Mouse (Mus musculus) stomach, postnatal 0 days (tissue): ENCODE results near the gene Apom. TPM values are rescaled to one million over a fixed set of nuclear protein-coding genes. Genes with fewer than 3 reads are reported as not detected.
A peak's percentile ranks its signal among the peaks of the same experiment; 100 is the strongest.

ENCODE experiments used
- ATAC-seq: fragments of 200-750 bp; cut with Nextera tagmentation; 2 replicates; pipeline ENCODE4 v1.8.0; 2017; ENCODE audit not compliant: low FRiP score, low TSS enrichment
- DNase-seq: peaks from one replicate; pipeline ENCODE4 v3.0.0-alpha.2; 2016; ENCODE audit warnings: low spot score
- H3K27ac ChIP-seq: fragments of 300-500 bp; sonication (generic); replicated peaks from 2 replicates; pipeline ENCODE4 v1.5.1; 2014; ENCODE audit warnings: mild to moderate bottlenecking, control low read depth
- H3K27me3 ChIP-seq: fragments of 300-500 bp; sonication (generic); 2 replicates; pipeline ENCODE4 v1.6.1; 2014; ENCODE audit warnings: low read length; ENCODE audit not compliant: control insufficient read depth, insufficient read depth
- H3K36me3 ChIP-seq: fragments of 300-500 bp; sonication (generic); 2 replicates; pipeline ENCODE4 v1.6.1; 2014; ENCODE audit warnings: low read length, mixed read lengths; ENCODE audit not compliant: control insufficient read depth, insufficient read depth
- H3K4me1 ChIP-seq: fragments of 300-500 bp; sonication (generic); replicated peaks from 2 replicates; pipeline ENCODE4 v1.6.1; 2014; ENCODE audit warnings: antibody characterized with exemption; ENCODE audit not compliant: control insufficient read depth, insufficient read depth
- H3K4me2 ChIP-seq: fragments of 300-500 bp; sonication (generic); replicated peaks from 2 replicates; pipeline ENCODE4 v1.6.1; 2014; ENCODE audit warnings: low read depth, mild to moderate bottlenecking, control low read depth, moderate library complexity
- H3K4me3 ChIP-seq: fragments of 300-500 bp; sonication (generic); 2 replicates; pipeline ENCODE4 v1.5.1; 2014; ENCODE audit warnings: low read depth, low read length, control low read depth
- H3K9ac ChIP-seq: fragments of 300-500 bp; sonication (generic); 2 replicates; pipeline ENCODE4 v1.6.1; 2014; ENCODE audit warnings: mild to moderate bottlenecking, low read length, control low read depth, mixed read lengths
- H3K9me3 ChIP-seq: fragments of 300-500 bp; sonication (generic); 2 replicates; pipeline ENCODE4 v1.6.1; 2016; ENCODE audit warnings: low read length; ENCODE audit not compliant: control insufficient read depth
- CTCF ChIP-seq: IDR thresholded peaks from 2 replicates; pipeline ENCODE4 v1.5.1; 2016; ENCODE audit warnings: antibody characterized with exemption, low read depth, mild to moderate bottlenecking, moderate library complexity
- EP300 ChIP-seq: optimal IDR thresholded peaks from 2 replicates; pipeline ENCODE3; 2016; ENCODE audit warnings: antibody characterized with exemption
- WGBS: fragments of 180-500 bp; shearing (Covaris S2); extraction: QIAGEN DNeasy Blood & Tissue Kit; methylation state at CpG from one replicate; pipeline ENCODE4 v1.1.7; 2014; 5-methylcytosine and 5-hydroxymethylcytosine counted together
- polyA plus RNA-seq: library from polyadenylated mRNA; unstranded; fragments of >200 nt; fragmentation: Nextera tagmentation; extraction: Ambion mirVana; gene quantifications from 2 replicates; pipeline ENCODE4 v1.2.1, GENCODE M21; 2015

Apom gene
- polyA plus RNA-seq, 1 experiment from 2014 or later = 1.3 TPM

DNA sequence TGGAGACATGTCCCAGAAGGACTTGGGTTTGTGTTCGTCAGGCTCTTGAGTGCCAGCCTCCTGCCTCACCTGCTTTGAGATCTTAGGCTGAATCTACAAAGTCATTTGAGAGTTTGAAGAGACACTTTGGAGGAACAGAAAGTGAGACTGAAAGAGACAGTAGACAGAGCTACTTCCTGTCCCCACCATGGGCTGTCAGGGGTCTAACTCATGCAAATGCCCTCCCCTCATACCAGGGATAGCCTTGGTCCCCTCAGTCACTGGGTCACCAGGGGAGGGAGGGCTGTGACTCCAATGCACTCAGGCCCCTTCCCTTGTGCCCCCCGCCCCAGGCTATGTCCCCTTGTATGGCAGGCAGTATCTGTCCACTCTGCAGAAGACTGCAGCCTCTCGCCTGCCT is 41.5 kb upstream of the Apom start:
- H3K4me1 ChIP-seq = no peaks in the 10 kb centered on the region
- 0 out of 2 replicates have a peak overlapping the region, but pooled peaks have one; percentile 41 for H3K9ac ChIP-seq
- no peak overlapping the region for H3K4me2 ChIP-seq
- WGBS = 77% methylated on average over 3 of the region's 3 CpGs
- DNase-seq = no peak
- TF ChIP-seq EP300 (no peak), CTCF (no peak)
- ATAC-seq = no peak
- no peaks in the 10 kb centered on the region for H3K27me3 ChIP-seq
- no peak overlapping the region; the same call in 1 of the 2 replicates for H3K27ac ChIP-seq
- no peaks in the 10 kb centered on the region for H3K36me3 ChIP-seq
- H3K9me3 ChIP-seq = no peaks in the 10 kb centered on the region
- no peak overlapping the region for H3K4me3 ChIP-seq

DNA sequence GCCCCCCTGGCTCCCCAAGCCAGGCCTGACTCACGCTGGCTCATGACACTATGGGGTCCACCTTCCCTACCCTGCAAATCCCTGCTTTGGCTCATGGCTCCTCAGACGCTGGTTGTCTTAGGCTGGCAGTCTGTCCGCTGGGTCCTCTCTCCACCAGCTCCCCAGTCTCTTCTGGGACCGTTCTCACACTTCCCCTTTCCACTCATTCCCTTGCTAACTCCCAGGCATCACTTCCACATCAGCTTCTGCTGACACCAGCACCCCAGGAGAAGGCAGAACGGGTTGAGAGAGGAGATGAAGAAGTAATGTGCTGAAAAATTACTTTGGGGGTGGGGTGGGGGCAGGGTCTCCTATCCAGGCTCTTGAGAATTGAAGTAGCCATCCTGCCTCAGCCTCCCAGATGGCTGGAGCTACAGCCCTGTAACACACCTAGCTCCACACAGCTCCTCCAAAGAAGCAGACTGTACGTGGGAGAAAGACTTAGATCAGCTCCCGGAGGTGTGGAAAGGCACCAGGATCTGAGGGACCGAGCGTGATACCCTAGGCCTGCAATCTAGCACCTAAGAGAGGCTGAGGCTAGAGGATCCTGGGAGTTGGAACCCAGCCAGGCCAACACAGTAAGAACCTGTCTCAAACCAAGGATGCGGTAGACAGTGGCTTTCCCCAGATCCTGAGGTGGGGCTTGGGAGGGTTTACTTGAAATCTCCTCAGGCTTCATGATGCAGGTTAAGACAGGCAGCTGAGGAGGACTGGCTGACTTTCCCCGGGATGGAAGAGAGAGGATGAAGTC is 40.8 kb upstream of the Apom start:
- H3K27ac ChIP-seq = no peak overlapping the region
- no peaks in the 10 kb centered on the region for H3K36me3 ChIP-seq
- H3K9me3 ChIP-seq = no peaks in the 10 kb centered on the region
- no peak for TF ChIP-seq EP300
- TF ChIP-seq CTCF = no peak
- peak overlapping the region; percentile 41; the same call in 1 of the 2 replicates for H3K9ac ChIP-seq
- no peak for ATAC-seq
- DNase-seq = no peak
- H3K4me2 ChIP-seq = no peak overlapping the region
- WGBS = 64% methylated on average over 11 of the region's 11 CpGs
- H3K4me1 ChIP-seq = no peaks in the 10 kb centered on the region
- H3K4me3 ChIP-seq = no peak overlapping the region
- H3K27me3 ChIP-seq = no peaks in the 10 kb centered on the region

DNA sequence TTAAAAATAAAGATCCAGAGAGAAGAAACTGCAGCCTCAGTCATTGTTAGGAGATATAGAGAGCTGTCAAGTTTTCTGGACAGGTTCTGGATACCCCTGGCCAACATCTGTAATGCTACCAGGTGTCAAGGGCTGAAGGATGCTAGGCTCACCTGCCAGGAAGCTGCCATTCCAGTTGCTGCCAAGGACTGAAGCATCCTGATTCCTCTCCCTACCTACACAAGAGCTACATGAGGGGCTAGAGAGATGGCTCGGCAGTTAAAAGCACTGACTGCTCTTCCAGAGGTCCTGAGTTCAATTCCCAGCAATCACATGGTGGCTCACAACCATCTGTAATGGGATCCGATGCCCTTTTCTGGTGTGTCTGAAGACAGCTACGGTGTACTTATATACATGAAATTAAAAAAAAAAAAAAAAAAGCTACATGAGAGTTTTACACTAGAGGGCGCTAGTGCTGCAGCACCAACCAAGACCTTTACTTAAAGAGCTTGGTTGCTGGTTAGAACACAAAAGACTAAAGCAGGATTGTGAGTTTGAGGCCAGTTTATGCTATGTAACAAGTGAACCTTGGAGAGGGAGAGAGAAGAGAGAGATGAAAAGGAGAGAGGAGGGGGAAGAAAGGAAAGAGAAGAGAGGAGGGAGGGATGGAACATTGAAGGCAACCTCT is 36.8 kb upstream of the Apom start:
- no peak for ATAC-seq

DNA sequence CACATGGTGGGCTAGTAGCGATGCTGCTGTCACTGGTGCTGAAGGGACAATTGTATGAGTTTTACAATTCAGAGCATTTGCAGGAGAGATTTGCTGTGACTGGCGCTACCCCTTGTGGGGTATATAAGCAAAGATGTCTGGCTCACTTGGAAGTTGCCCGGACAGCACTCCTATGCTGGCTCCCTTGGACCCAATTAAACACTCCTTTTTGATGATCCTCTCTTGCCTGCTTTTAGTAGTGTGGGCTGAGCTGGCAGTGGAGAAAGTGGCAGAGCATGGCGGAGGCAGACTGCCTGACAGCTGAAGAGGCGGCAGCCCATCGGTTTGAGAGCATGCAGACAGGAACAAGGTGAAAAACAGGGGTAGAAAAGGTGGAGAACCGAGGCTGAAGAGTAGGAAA is 35.9 kb upstream of the Apom start:
- Histone ChIP-seq H3K4me3 (no peak overlapping the region), H3K36me3 (no peaks in the 10 kb centered on the region), H3K9ac (no peak overlapping the region), H3K4me1 (peaks cover 5% of the 10 kb centered on the region), H3K9me3 (no peaks in the 10 kb centered on the region), H3K27me3 (no peaks in the 10 kb centered on the region), H3K4me2 (no peak overlapping the region), H3K27ac (no peak overlapping the region)
- DNase-seq (no peak), ATAC-seq (no peak)
- no peak for TF ChIP-seq EP300
- TF ChIP-seq CTCF = no peak
- 84% methylated on average over 7 of the region's 7 CpGs for WGBS

More for the DNA sequence above, 36.8 kb upstream of the Apom start:
- Histone ChIP-seq H3K9me3 (no peaks in the 10 kb centered on the region), H3K4me1 (peaks cover 3% of the 10 kb centered on the region; the same call in 1 of the 2 replicates), H3K4me2 (no peak overlapping the region), H3K27me3 (no peaks in the 10 kb centered on the region), H3K9ac (no peak overlapping the region), H3K4me3 (no peak overlapping the region), H3K36me3 (no peaks in the 10 kb centered on the region), H3K27ac (no peak overlapping the region)
- TF ChIP-seq CTCF (peak; percentile 80), EP300 (no peak)
- 14% methylated on average over 4 of the region's 4 CpGs for WGBS
- DNase-seq = no peak

DNA sequence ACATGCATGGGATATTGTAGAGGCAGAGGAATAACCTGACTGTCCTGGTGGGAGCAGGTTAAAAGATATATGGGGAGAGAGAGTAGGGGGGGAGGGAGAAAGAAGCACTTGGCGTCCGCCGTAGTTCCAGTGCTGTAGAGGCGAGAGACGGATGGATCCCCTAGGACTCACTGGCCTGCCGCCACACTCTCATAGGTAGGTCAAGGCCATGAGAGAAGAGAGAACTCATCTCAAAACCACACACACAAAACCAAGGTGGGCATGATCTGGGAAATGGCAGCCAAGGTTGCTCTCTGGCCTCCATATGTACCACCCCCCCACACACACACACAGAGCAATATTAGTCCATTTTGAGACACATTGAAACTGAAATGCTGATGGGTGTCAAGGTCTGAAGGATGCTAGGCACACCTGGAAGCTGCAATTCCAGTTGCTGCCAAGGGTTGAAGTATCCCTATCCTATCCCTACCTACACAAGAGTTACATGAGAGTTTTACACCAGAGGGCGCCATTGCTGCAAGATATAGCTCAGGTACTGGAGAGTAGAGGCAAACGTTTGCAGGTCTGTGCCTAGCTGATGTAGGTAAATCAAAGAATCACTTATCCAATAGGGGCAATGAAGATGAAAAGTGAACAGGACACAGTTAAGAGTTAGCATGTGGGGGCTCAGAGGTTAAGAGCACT is 34.6 kb upstream of the Apom start:
- WGBS = 64% methylated on average over 8 of the region's 8 CpGs
- no peak overlapping the region for H3K4me3 ChIP-seq
- 0 out of 2 replicates have a peak overlapping the region, but pooled peaks have one; percentile 30 for H3K27ac ChIP-seq
- H3K4me2 ChIP-seq = no peak overlapping the region
- peaks cover 6% of the 10 kb centered on the region; the same call in 1 of the 2 replicates for H3K36me3 ChIP-seq
- H3K27me3 ChIP-seq = no peaks in the 10 kb centered on the region
- no peaks in the 10 kb centered on the region for H3K9me3 ChIP-seq
- H3K4me1 ChIP-seq = peaks cover 5% of the 10 kb centered on the region
- DNase-seq (peak; percentile 73), ATAC-seq (peak; percentile 8; the same call in 1 of the 2 replicates)
- H3K9ac ChIP-seq = no peak overlapping the region
- peak; percentile 84 for TF ChIP-seq CTCF
- no peak for TF ChIP-seq EP300
